Mouse (Mus musculus) neural tube, embryonic 13.5 days (tissue): ENCODE data around the gene Snx11. TPM values are rescaled to one million over a fixed set of nuclear protein-coding genes. Genes with fewer than 3 reads are reported as not detected.
A peak's percentile ranks its signal among the peaks of the same experiment; 100 is the strongest.

Experiments used
- ATAC-seq: fragments of 200-750 bp; cut with Nextera tagmentation; 2 replicates; pipeline ENCODE4 v1.8.0; 2017; ENCODE audit warnings: low read depth, mild to moderate bottlenecking, moderate TSS enrichment, moderate library complexity
- H3K27ac ChIP-seq: fragments of 300-500 bp; sonication (generic); replicated peaks from 2 replicates; pipeline ENCODE4 v1.5.1; 2015; ENCODE audit warnings: moderate library complexity, mild to moderate bottlenecking, inconsistent platforms
- H3K27me3 ChIP-seq: fragments of 300-500 bp; sonication (generic); 2 replicates; pipeline ENCODE4 v1.6.1; 2015; ENCODE audit warnings: mild to moderate bottlenecking, inconsistent platforms
- H3K36me3 ChIP-seq: fragments of 300-500 bp; sonication (generic); 2 replicates; pipeline ENCODE4 v1.6.1; 2015; ENCODE audit warnings: mild to moderate bottlenecking, inconsistent platforms
- H3K4me1 ChIP-seq: fragments of 300-500 bp; sonication (generic); replicated peaks from 2 replicates; pipeline ENCODE4 v1.6.1; 2015; ENCODE audit warnings: inconsistent platforms
- H3K4me2 ChIP-seq: fragments of 300-500 bp; sonication (generic); 2 replicates; pipeline ENCODE4 v1.6.1; 2015; ENCODE audit warnings: inconsistent platforms, mild to moderate bottlenecking, moderate library complexity
- H3K4me3 ChIP-seq: fragments of 300-500 bp; sonication (generic); 2 replicates; pipeline ENCODE4 v1.5.1; 2015; ENCODE audit warnings: mild to moderate bottlenecking, inconsistent platforms
- H3K9ac ChIP-seq: fragments of 300-500 bp; sonication (generic); 2 replicates; pipeline ENCODE4 v1.6.1; 2015; ENCODE audit warnings: moderate library complexity, mild to moderate bottlenecking, inconsistent platforms
- H3K9me3 ChIP-seq: fragments of 300-500 bp; sonication (generic); 2 replicates; pipeline ENCODE4 v1.6.1; 2016; ENCODE audit warnings: inconsistent platforms
- WGBS: fragments of 180-500 bp; shearing (Covaris S2); methylation state at CpG from one replicate; pipeline ENCODE4 v1.1.7; 2015; 5-methylcytosine and 5-hydroxymethylcytosine counted together
- polyA plus RNA-seq: library from polyadenylated mRNA; unstranded; fragments of >200 nt; fragmentation: Nextera tagmentation; extraction: Ambion mirVana; gene quantifications from 2 replicates; pipeline ENCODE4 v1.2.1, GENCODE M21; 2015

The Snx11 gene
- polyA plus RNA-seq, 1 experiment from 2014 or later: 78.0 TPM

GRCm38 (mm10) chr11:96755298-96755697 is 22.1 kb downstream of the Snx11 start:
- ATAC-seq: no peak
- H3K9ac ChIP-seq: no peak overlapping the region

DNA sequence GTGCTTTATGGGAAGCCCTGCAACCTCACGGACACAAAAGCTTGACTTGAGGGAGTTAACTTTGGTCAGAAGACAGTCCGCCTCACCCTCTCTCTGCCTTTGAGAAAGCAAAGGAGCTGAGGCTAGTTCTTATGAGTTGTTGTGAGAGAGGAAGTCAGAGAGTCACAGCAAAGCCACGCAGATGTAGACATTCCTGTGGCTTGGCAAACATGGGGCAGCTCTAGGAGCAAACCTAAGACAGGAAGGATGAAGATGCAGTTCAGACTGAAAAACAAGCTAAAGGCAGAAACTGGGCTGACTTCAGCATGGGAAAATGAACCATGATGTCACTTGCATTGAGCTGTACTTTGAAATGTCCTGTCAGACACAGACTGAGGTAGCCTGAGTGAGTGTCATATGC is 29.8 kb downstream of the Snx11 start:
- H3K9ac ChIP-seq: peak overlapping the region; percentile 42
- H3K27me3 ChIP-seq: no peaks in the 10 kb centered on the region
- WGBS: 70% methylated on average over 3 of the region's 3 CpGs
- peaks cover 64% of the 10 kb centered on the region for H3K4me1 ChIP-seq
- no peaks in the 10 kb centered on the region for H3K9me3 ChIP-seq
- H3K36me3 ChIP-seq: no peaks in the 10 kb centered on the region
- peak overlapping the region; percentile 99 for H3K27ac ChIP-seq
- H3K4me2 ChIP-seq: peak overlapping the region; percentile 38
- ATAC-seq: no peak
- H3K4me3 ChIP-seq: no peak overlapping the region

More at GRCm38 (mm10) chr11:96755298-96755697, 22.1 kb downstream of the Snx11 start:
- Histone ChIP-seq H3K9me3 (no peaks in the 10 kb centered on the region), H3K36me3 (no peaks in the 10 kb centered on the region), H3K4me2 (no peak overlapping the region), H3K4me3 (no peak overlapping the region), H3K4me1 (peaks cover 6% of the 10 kb centered on the region; the same call in 1 of the 2 replicates), H3K27me3 (no peaks in the 10 kb centered on the region), H3K27ac (no peak overlapping the region)
- WGBS: 96% methylated on average over 2 of the region's 2 CpGs

- no peak overlapping the region for H3K9ac ChIP-seq
- peak; percentile 26; the same call in 1 of the 2 replicates for ATAC-seq
- H3K27me3 ChIP-seq: no peaks in the 10 kb centered on the region
- peak overlapping the region; percentile 38 for H3K4me2 ChIP-seq
- H3K4me3 ChIP-seq: no peak overlapping the region
- peaks cover 73% of the 10 kb centered on the region for H3K4me1 ChIP-seq
- WGBS: 45% methylated on average over 6 of the region's 6 CpGs
- no peaks in the 10 kb centered on the region for H3K36me3 ChIP-seq
- H3K27ac ChIP-seq: peak overlapping the region; percentile 99
- no peaks in the 10 kb centered on the region for H3K9me3 ChIP-seq
Observed at GRCm38 (mm10) chr11:96746648-96747047, 30.7 kb downstream of the Snx11 start.

- 43% methylated on average over 4 of the region's 4 CpGs for WGBS
- H3K27ac ChIP-seq: peak overlapping the region; percentile 99
- H3K9me3 ChIP-seq: no peaks in the 10 kb centered on the region
- H3K4me2 ChIP-seq: peak overlapping the region; percentile 51
- no peak overlapping the region for H3K4me3 ChIP-seq
- H3K9ac ChIP-seq: peak overlapping the region; percentile 66
- ATAC-seq: no peak
- H3K36me3 ChIP-seq: no peaks in the 10 kb centered on the region
- H3K27me3 ChIP-seq: no peaks in the 10 kb centered on the region
- H3K4me1 ChIP-seq: peaks cover 90% of the 10 kb centered on the region
Observed at GRCm38 (mm10) chr11:96743891-96744290, 33.5 kb downstream of the Snx11 start.

DNA sequence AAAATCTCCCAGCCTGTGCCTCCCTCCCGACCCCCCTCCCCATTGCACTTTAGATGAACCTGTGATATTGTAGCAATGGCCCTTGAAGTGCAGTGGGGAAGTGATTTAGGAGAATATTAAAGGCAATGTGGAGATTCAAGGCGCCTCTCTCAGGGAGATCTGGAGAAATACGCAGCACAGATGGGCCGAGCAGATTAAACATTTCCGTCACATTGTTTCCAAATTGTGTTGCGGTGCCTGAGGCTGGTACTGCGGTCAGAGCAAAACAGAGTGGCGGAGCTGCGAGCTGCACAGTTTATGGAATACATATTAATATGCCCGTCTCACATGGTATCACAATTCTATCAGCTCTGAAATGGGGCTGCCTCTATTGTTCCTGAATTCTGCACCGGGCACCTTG is 34.4 kb downstream of the Snx11 start:
- Histone ChIP-seq H3K4me3 (peak overlapping the region; percentile 8), H3K27ac (peak overlapping the region; percentile 99), H3K9me3 (no peaks in the 10 kb centered on the region), H3K4me2 (peak overlapping the region; percentile 51), H3K27me3 (no peaks in the 10 kb centered on the region), H3K9ac (peak overlapping the region; percentile 66), H3K4me1 (peaks cover 95% of the 10 kb centered on the region), H3K36me3 (no peaks in the 10 kb centered on the region)
- peak; percentile 51 for ATAC-seq
- WGBS: 17% methylated on average over 11 of the region's 11 CpGs

GRCm38 (mm10) chr11:96741995-96742394 is 35.4 kb downstream of the Snx11 start:
- Histone ChIP-seq H3K4me3 (0 out of 2 replicates have a peak overlapping the region, but pooled peaks have one; percentile 17), H3K9ac (peak overlapping the region; percentile 66), H3K27ac (peak overlapping the region; percentile 99), H3K4me1 (peaks cover 94% of the 10 kb centered on the region), H3K27me3 (no peaks in the 10 kb centered on the region), H3K36me3 (no peaks in the 10 kb centered on the region), H3K9me3 (no peaks in the 10 kb centered on the region), H3K4me2 (peak overlapping the region; percentile 51)
- WGBS: 7% methylated on average over 12 of the region's 12 CpGs
- ATAC-seq: peak; percentile 78

- peak overlapping the region; percentile 99 for H3K27ac ChIP-seq
- ATAC-seq: no peak
- H3K4me3 ChIP-seq: peak overlapping the region; percentile 17
- H3K4me2 ChIP-seq: peak overlapping the region; percentile 51
- H3K36me3 ChIP-seq: no peaks in the 10 kb centered on the region
- no peaks in the 10 kb centered on the region for H3K27me3 ChIP-seq
- H3K9me3 ChIP-seq: no peaks in the 10 kb centered on the region
- H3K4me1 ChIP-seq: peaks cover 95% of the 10 kb centered on the region
- peak overlapping the region; percentile 66 for H3K9ac ChIP-seq
- 20% methylated on average over 12 of the region's 12 CpGs for WGBS
Observed at GRCm38 (mm10) chr11:96740796-96741195, 36.6 kb downstream of the Snx11 start.

- peak; percentile 15; the same call in 1 of the 2 replicates for ATAC-seq
- Histone ChIP-seq H3K27me3 (no peaks in the 10 kb centered on the region), H3K9me3 (no peaks in the 10 kb centered on the region), H3K4me3 (no peak overlapping the region), H3K27ac (peak overlapping the region; percentile 95), H3K4me1 (peaks cover 85% of the 10 kb centered on the region), H3K9ac (peak overlapping the region; percentile 66), H3K4me2 (0 out of 2 replicates have a peak overlapping the region, but pooled peaks have one; percentile 3), H3K36me3 (no peaks in the 10 kb centered on the region)
- 31% methylated on average over 14 of the region's 14 CpGs for whole genome bisulfite sequencing
Observed at GRCm38 (mm10) chr11:96737673-96738471, 39.5 kb downstream of the Snx11 start.

DNA sequence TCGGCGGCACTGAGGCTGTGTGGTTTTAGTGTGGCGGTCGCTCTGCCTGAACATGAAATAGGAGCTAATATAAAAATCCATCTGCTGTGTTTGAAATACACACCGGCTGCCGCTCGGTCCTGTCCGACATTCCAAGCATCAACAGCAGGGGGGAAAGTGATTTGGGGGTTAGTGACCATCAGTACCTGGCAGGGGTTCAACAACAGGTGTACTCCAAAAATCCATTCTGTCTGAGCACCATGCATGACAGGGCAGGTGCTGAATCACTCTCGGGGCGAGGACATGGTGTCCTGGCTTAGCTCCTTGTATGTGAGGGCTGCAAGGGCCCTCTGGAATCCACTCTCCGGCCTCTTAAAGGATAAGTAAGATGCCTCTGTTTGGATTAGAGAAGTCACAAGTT is 41.0 kb downstream of the Snx11 start:
- no peaks in the 10 kb centered on the region for H3K36me3 ChIP-seq
- 11% methylated on average over 11 of the region's 11 CpGs for WGBS
- no peaks in the 10 kb centered on the region for H3K27me3 ChIP-seq
- H3K4me3 ChIP-seq: peak overlapping the region; percentile 20
- peaks cover 83% of the 10 kb centered on the region for H3K4me1 ChIP-seq
- no peak for ATAC-seq
- peak overlapping the region; percentile 66 for H3K9ac ChIP-seq
- peak overlapping the region; percentile 53 for H3K4me2 ChIP-seq
- no peaks in the 10 kb centered on the region for H3K9me3 ChIP-seq
- H3K27ac ChIP-seq: peak overlapping the region; percentile 95

DNA sequence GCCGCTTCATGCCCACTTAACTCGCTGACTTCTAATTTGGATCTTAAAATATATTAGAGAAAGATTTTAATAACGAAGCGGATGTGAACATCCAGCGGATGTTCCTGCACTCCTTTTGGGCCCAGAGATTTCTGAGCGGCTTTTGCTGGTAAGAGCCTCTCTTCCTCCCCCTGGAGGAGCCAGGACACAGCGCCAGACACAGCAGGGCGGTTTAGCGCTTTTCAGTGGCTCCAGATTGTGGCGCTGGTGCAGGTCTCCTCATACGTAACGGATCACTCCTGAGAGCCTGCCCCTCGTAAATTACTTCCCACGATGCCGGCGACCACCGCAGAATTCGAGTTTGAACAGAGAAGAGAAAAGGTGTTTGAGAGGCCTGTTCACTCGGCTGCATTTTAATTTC is 41.5 kb downstream of the Snx11 start:
- under 1% methylated on average over 19 of the region's 19 CpGs for WGBS
- H3K36me3 ChIP-seq: no peaks in the 10 kb centered on the region
- H3K4me3 ChIP-seq: peak overlapping the region; percentile 20
- peak overlapping the region; percentile 95 for H3K27ac ChIP-seq
- H3K4me2 ChIP-seq: peak overlapping the region; percentile 53
- peak; percentile 74 for ATAC-seq
- peak overlapping the region; percentile 66 for H3K9ac ChIP-seq
- peaks cover 81% of the 10 kb centered on the region for H3K4me1 ChIP-seq
- no peaks in the 10 kb centered on the region for H3K27me3 ChIP-seq
- H3K9me3 ChIP-seq: no peaks in the 10 kb centered on the region

- H3K4me2 ChIP-seq: no peak overlapping the region
- no peaks in the 10 kb centered on the region for H3K27me3 ChIP-seq
- peak overlapping the region; percentile 78 for H3K27ac ChIP-seq
- H3K4me1 ChIP-seq: peaks cover 84% of the 10 kb centered on the region
- ATAC-seq: no peak
- no peaks in the 10 kb centered on the region for H3K36me3 ChIP-seq
- H3K9me3 ChIP-seq: no peaks in the 10 kb centered on the region
- 28% methylated on average over 4 of the region's 4 CpGs for WGBS
- H3K9ac ChIP-seq: peak overlapping the region; percentile 31; the same call in 1 of the 2 replicates
- no peak overlapping the region for H3K4me3 ChIP-seq
Observed at GRCm38 (mm10) chr11:96732657-96733056, 44.7 kb downstream of the Snx11 start.

DNA sequence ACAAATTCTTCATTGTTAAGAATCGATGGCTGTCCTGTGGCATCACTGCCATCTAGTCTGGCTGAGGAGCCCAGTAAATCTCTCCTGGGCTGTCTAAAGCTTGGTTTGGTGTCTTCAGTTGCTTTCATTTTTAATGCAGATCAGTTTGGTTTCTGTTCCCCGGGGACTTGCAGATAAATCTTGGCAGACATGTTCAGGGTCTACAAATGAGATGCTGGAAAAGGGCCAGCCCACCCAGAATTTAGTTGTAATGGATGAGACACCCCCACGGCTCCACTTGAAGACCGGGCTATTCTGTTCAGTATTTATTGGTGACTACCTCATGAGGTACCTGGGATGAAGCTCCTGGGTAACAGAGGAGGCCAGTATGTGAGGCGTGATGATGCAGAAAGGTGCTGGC is 47.0 kb downstream of the Snx11 start:
- Histone ChIP-seq H3K4me3 (no peak overlapping the region), H3K36me3 (no peaks in the 10 kb centered on the region), H3K27ac (peak overlapping the region; percentile 84), H3K9ac (peak overlapping the region; percentile 47; the same call in 1 of the 2 replicates), H3K4me2 (peak overlapping the region; percentile 34), H3K4me1 (peaks cover 72% of the 10 kb centered on the region), H3K27me3 (no peaks in the 10 kb centered on the region), H3K9me3 (no peaks in the 10 kb centered on the region)
- ATAC-seq: 0 out of 2 replicates have a peak, but pooled peaks have one; percentile 37
- 23% methylated on average over 5 of the region's 5 CpGs for WGBS
